Mouse (Mus musculus) testis, adult 2 months (tissue): ENCODE measurements around the gene Cxcl10.

Source experiments
- CTCF ChIP-seq: fragments of 200-500 bp; IDR thresholded peaks from 2 replicates; pipeline ENCODE4 v1.5.1; 2012; ENCODE audit warnings: low read depth, mild to moderate bottlenecking, inconsistent platforms, low read length, moderate library complexity; ENCODE audit not compliant: control insufficient read depth, insufficient read depth, insufficient replicate concordance
- POLR2A ChIP-seq: fragments of 200-500 bp; IDR thresholded peaks from 2 replicates; pipeline ENCODE4 v1.6.1; 2012; ENCODE audit warnings: low read depth, mild to moderate bottlenecking, inconsistent platforms, low read length, moderate library complexity; ENCODE audit not compliant: control insufficient read depth

- TF ChIP-seq POLR2A (no peak), CTCF (no peak)
These were observed 25.4 kb downstream of the Cxcl10 start for GRCm38 (mm10) chr5:92323264-92323663.
